Mouse (Mus musculus) embryo, embryonic 10.5 days (tissue): Measurements from ENCODE around the gene Rnf186.

Source experiments
- DNase-seq: peaks from one replicate; pipeline ENCODE4 v3.0.0-alpha.2; 2015; ENCODE audit warnings: low spot score

Gene Rnf186

DNA sequence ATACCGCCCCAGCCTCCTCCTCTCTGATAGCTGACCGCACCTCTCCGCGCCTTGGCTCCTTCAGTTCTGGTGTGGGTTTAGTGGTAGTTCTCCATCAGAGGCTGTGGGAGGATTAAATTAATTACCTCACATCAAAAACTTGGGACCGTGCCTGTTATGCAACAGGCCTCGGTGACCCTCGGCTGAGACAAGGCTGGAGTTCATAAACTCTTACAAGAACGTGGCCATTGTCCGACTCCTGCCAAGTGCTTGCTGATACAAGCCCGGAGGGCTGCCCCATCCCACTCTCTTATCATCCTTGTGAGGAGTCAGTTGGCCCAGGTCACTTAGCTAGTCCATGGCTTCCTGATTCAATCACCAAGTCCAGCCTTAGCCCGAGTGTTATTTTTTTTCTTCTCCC, 46.4 kb downstream of the Rnf186 start:
- no peak for DNase-seq

DNA sequence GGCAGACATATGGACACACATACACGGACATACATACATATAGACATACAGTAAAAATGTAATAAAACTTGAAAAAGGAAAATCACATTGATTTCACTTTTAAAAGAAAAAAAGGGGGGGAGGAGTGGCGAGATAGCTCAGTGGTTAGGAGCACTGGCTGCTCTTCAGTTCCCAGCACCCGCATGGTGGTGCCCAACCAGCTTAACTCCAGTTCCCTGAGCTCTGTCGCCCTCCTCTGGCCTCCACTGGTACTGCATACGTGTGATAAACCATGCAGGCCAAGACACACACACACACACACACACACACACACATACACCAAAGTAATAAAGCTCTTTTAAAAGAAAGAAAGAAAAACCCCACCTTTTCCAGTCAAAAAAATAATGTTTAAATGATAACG, 47.9 kb downstream of the Rnf186 start:
- DNase-seq, result no peak
